Mouse (Mus musculus) C2C12 (cell line): ENCODE measurements around the gene Bpifa1. TPM values are rescaled to one million over a fixed set of nuclear protein-coding genes. Genes with fewer than 3 reads are reported as not detected.
"Not testable (repeated sequence)": the region's sequence is repeated elsewhere in the genome, so short reads cannot be mapped to it uniquely, and the experiment has no call there.

ENCODE experiments used
- H3K27me3 ChIP-seq: one replicate; pipeline ENCODE4 v1.6.1; 2011; ENCODE audit not compliant: control insufficient read depth, insufficient read depth, insufficient read length
- H3K36me3 ChIP-seq: one replicate; pipeline ENCODE4 v1.6.1; 2011; ENCODE audit not compliant: control insufficient read depth, insufficient read depth
- H3K4me3 ChIP-seq: one replicate; pipeline ENCODE4 v1.5.1; 2011; ENCODE audit warnings: mild to moderate bottlenecking, control low read depth; ENCODE audit not compliant: poor library complexity, insufficient read depth, severe bottlenecking
- H3K79me2 ChIP-seq: one replicate; pipeline ENCODE4 v1.6.1; 2011; ENCODE audit not compliant: control insufficient read depth, insufficient read depth
- H3K79me3 ChIP-seq: one replicate; pipeline ENCODE4 v1.6.1; 2011; ENCODE audit warnings: low read depth, control low read depth
- H3ac ChIP-seq: one replicate; pipeline ENCODE3; 2011; ENCODE audit warnings: low read depth; ENCODE audit not compliant: control insufficient read depth, insufficient read length
- CEBPB ChIP-seq: IDR thresholded peaks from one replicate; pipeline ENCODE4 v1.6.1; 2011; ENCODE audit warnings: low read depth, mild to moderate bottlenecking, control low read depth, moderate library complexity
- CTCF ChIP-seq: IDR thresholded peaks from one replicate; pipeline ENCODE4 v1.5.1; 2011; ENCODE audit not compliant: control insufficient read depth, insufficient read depth, insufficient read length
- FOSL1 ChIP-seq: IDR thresholded peaks from one replicate; pipeline ENCODE4 v1.8.0; 2011; ENCODE audit warnings: mild to moderate bottlenecking, low read length; ENCODE audit not compliant: poor library complexity, insufficient read depth, severe bottlenecking
- MAX ChIP-seq: IDR thresholded peaks from one replicate; pipeline ENCODE4 v1.6.1; 2011; ENCODE audit warnings: mild to moderate bottlenecking, control low read depth
- MYOD1 ChIP-seq: IDR thresholded peaks from one replicate; pipeline ENCODE4 v1.6.1; 2011; ENCODE audit warnings: low read depth; ENCODE audit not compliant: control insufficient read depth, insufficient read length
- MYOG ChIP-seq: IDR thresholded peaks from one replicate; pipeline ENCODE4 v1.6.1; 2011; ENCODE audit not compliant: control insufficient read depth, insufficient read length; ENCODE audit errors: extremely low read depth
- USF1 ChIP-seq: IDR thresholded peaks from one replicate; pipeline ENCODE4 v1.6.1; 2011; ENCODE audit warnings: low read depth, mild to moderate bottlenecking, control low read depth, moderate library complexity
- polyA plus RNA-seq: library from polyadenylated mRNA; unstranded; fragments of >200 nt; fragmentation: generic; extraction: Trizol; gene quantifications from one replicate; pipeline ENCODE4 v1.2.1, GENCODE M21; 2012; ENCODE audit warnings: missing spikeins

Bpifa1 gene
- polyA plus RNA-seq, 1 experiment = not detected

- TF ChIP-seq MAX (no peak), FOSL1 (no peak), CTCF (no peak), MYOG (no peak), USF1 (no peak), CEBPB (no peak), MYOD1 (no peak)
- H3K4me3 ChIP-seq = no peak overlapping the region
- H3K79me2 ChIP-seq = no peaks in the 10 kb centered on the region
- no peak overlapping the region for H3ac ChIP-seq
- no peaks in the 10 kb centered on the region for H3K27me3 ChIP-seq
- H3K79me3 ChIP-seq = no peaks in the 10 kb centered on the region
- H3K36me3 ChIP-seq = no peaks in the 10 kb centered on the region
These were observed 15.8 kb downstream of the Bpifa1 start for GRCm38 (mm10) chr2:154158433-154158832.

GRCm38 (mm10) chr2:154162307-154162706, 19.6 kb downstream of the Bpifa1 start, which contains the start of gene Bpifa5:
TSS of gene Bpifa5 (plus strand) at chr2:154162607.
- H3K4me3 ChIP-seq = no peak within 1 kb of the TSS
- no peaks in the 10 kb centered on the region for H3K27me3 ChIP-seq
- no peaks in the 10 kb centered on the region for H3K36me3 ChIP-seq
- no peak within 1 kb of the TSS for H3ac ChIP-seq
- H3K79me2 ChIP-seq = no peaks in the 10 kb centered on the region
- TF ChIP-seq CTCF = no peak
- TF ChIP-seq CEBPB = no peak
- TF ChIP-seq MYOG = no peak
- no peak for TF ChIP-seq USF1
- TF ChIP-seq FOSL1 = no peak
- no peak for TF ChIP-seq MYOD1
- no peak for TF ChIP-seq MAX
- H3K79me3 ChIP-seq = no peaks in the 10 kb centered on the region

GRCm38 (mm10) chr2:154163306-154163705, 20.6 kb downstream of the Bpifa1 start:
- no peak overlapping the region for H3K4me3 ChIP-seq
- H3K79me3 ChIP-seq = no peaks in the 10 kb centered on the region
- no peaks in the 10 kb centered on the region for H3K27me3 ChIP-seq
- no peaks in the 10 kb centered on the region for H3K36me3 ChIP-seq
- no peaks in the 10 kb centered on the region for H3K79me2 ChIP-seq
- no peak for TF ChIP-seq MYOD1
- TF ChIP-seq FOSL1 = no peak
- TF ChIP-seq USF1 = no peak
- TF ChIP-seq MAX = no peak
- TF ChIP-seq CEBPB = no peak
- TF ChIP-seq CTCF = no peak
- TF ChIP-seq MYOG = no peak
- H3ac ChIP-seq = no peak overlapping the region

- TF ChIP-seq MAX = no peak
- TF ChIP-seq CTCF = no peak
- TF ChIP-seq FOSL1 = no peak
- no peak for TF ChIP-seq CEBPB
- no peak for TF ChIP-seq MYOG
- no peak for TF ChIP-seq MYOD1
- H3K36me3 ChIP-seq = no peaks in the 10 kb centered on the region
- no peaks in the 10 kb centered on the region for H3K79me3 ChIP-seq
- H3K27me3 ChIP-seq = no peaks in the 10 kb centered on the region
- H3K4me3 ChIP-seq = no peak overlapping the region
- H3K79me2 ChIP-seq = no peaks in the 10 kb centered on the region
- no peak overlapping the region for H3ac ChIP-seq
These were observed 26.5 kb downstream of the Bpifa1 start for GRCm38 (mm10) chr2:154169172-154169571.

GRCm38 (mm10) chr2:154171621-154172020, 28.9 kb downstream of the Bpifa1 start:
- TF ChIP-seq MYOD1 = no peak
- no peak for TF ChIP-seq CEBPB
- no peak for TF ChIP-seq MYOG
- no peak for TF ChIP-seq FOSL1
- no peak for TF ChIP-seq MAX
- no peak for TF ChIP-seq CTCF
- TF ChIP-seq USF1 = no peak

GRCm38 (mm10) chr2:154173313-154173712, 30.6 kb downstream of the Bpifa1 start:
- Histone ChIP-seq H3ac (no peak overlapping the region), H3K79me3 (no peaks in the 10 kb centered on the region), H3K79me2 (no peaks in the 10 kb centered on the region), H3K4me3 (no peak overlapping the region), H3K27me3 (no peaks in the 10 kb centered on the region), H3K36me3 (no peaks in the 10 kb centered on the region)
- TF ChIP-seq CTCF (no peak), MAX (no peak), FOSL1 (no peak), MYOD1 (no peak), MYOG (no peak), CEBPB (no peak), USF1 (no peak)

More at GRCm38 (mm10) chr2:154171621-154172020, 28.9 kb downstream of the Bpifa1 start:
- H3K79me3 ChIP-seq = no peaks in the 10 kb centered on the region
- H3ac ChIP-seq = no peak overlapping the region
- H3K79me2 ChIP-seq = no peaks in the 10 kb centered on the region
- no peak overlapping the region for H3K4me3 ChIP-seq
- no peaks in the 10 kb centered on the region for H3K36me3 ChIP-seq
- no peaks in the 10 kb centered on the region for H3K27me3 ChIP-seq

GRCm38 (mm10) chr2:154181900-154182299, 39.2 kb downstream of the Bpifa1 start:
- not testable (repeated sequence) for H3ac ChIP-seq, H3K27me3 ChIP-seq, H3K79me2 ChIP-seq, H3K36me3 ChIP-seq, H3K4me3 ChIP-seq, H3K79me3 ChIP-seq

- not testable (repeated sequence) for H3K4me3 ChIP-seq, H3K36me3 ChIP-seq, H3K79me3 ChIP-seq, H3ac ChIP-seq, H3K79me2 ChIP-seq, H3K27me3 ChIP-seq
These were observed 40.4 kb downstream of the Bpifa1 start for GRCm38 (mm10) chr2:154183061-154183460.
